Mouse (Mus musculus): ENCODE data around the gene Olfr294. TPM values are rescaled to one million over a fixed set of nuclear protein-coding genes. Genes with fewer than 3 reads are reported as not detected.

Olfr294 gene
- polyA plus RNA-seq (2016; fragmentation: Nextera tagmentation; extraction: Ambion mirVana) = not detected in 2 replicates

- Histone ChIP-seq H3K4me2 (no peak within 1 kb of the TSS), H3K4me3 (no peak within 1 kb of the TSS), H3K9me3 (replicated peaks) (no peaks in the 10 kb centered on the region), H3K36me3 (no peaks in the 10 kb centered on the region), H3K9ac (no peak within 1 kb of the TSS), H3K27ac (no peak within 1 kb of the TSS), H3K4me1 (no peaks in the 10 kb centered on the region), H3K27me3 (replicated peaks) (no peaks in the 10 kb centered on the region)
- no peak for ATAC-seq
- 49% methylated on average over 2 of the region's 2 CpGs for WGBS (ENCODE audit: insufficient replicate concordance)
These were observed at the start of gene Olfr294 for GRCm38 (mm10) chr7:86616543-86616942. TSS of gene Olfr294 (minus strand) at chr7:86616643.

- Histone ChIP-seq H3K9me3 (replicated peaks) (no peaks in the 10 kb centered on the region), H3K4me3 (no peak within 1 kb of the TSS), H3K4me2 (no peak within 1 kb of the TSS), H3K4me1 (no peaks in the 10 kb centered on the region), H3K36me3 (no peaks in the 10 kb centered on the region), H3K9ac (no peak within 1 kb of the TSS), H3K27ac (no peak within 1 kb of the TSS), H3K27me3 (replicated peaks) (no peaks in the 10 kb centered on the region)
- ATAC-seq = no peak
- WGBS (ENCODE audit: insufficient replicate concordance) = 76% methylated on average over 4 of the region's 4 CpGs
These were observed 32.3 kb upstream of the Olfr294 start, which contains the start of gene Olfr293 for GRCm38 (mm10) chr7:86648761-86649160. TSS of gene Olfr293 (plus strand) at chr7:86649061.

GRCm38 (mm10) chr7:86583562-86583961, 32.9 kb downstream of the Olfr294 start, which contains the start of gene Olfr295:
TSS of gene Olfr295 (plus strand) at chr7:86583862.
- H3K9me3 ChIP-seq (replicated peaks) = no peaks in the 10 kb centered on the region
- no peaks in the 10 kb centered on the region for H3K36me3 ChIP-seq
- ATAC-seq = no peak
- WGBS (ENCODE audit: insufficient replicate concordance) = 68% methylated on average over 2 of the region's 2 CpGs
- no peak within 1 kb of the TSS for H3K9ac ChIP-seq
- H3K4me1 ChIP-seq = no peaks in the 10 kb centered on the region
- H3K4me2 ChIP-seq = no peak within 1 kb of the TSS
- no peak within 1 kb of the TSS for H3K4me3 ChIP-seq
- no peak within 1 kb of the TSS for H3K27ac ChIP-seq
- H3K27me3 ChIP-seq (replicated peaks) = no peaks in the 10 kb centered on the region

Other genes starting within 250 kb of the Olfr294 start
- not detected in 2 replicates for gene Olfr305, start 249.7 kb downstream of the Olfr294 start, polyA plus RNA-seq (2016; fragmentation: Nextera tagmentation; extraction: Ambion mirVana)
- not detected in 2 replicates for gene Olfr304, start 230.0 kb downstream of the Olfr294 start, polyA plus RNA-seq (2016; fragmentation: Nextera tagmentation; extraction: Ambion mirVana)
- not detected in 2 replicates for gene Olfr303, start 218.9 kb downstream of the Olfr294 start, polyA plus RNA-seq (2016; fragmentation: Nextera tagmentation; extraction: Ambion mirVana)
- gene Olfr301, start 212.8 kb downstream of the Olfr294 start, polyA plus RNA-seq (2016; fragmentation: Nextera tagmentation; extraction: Ambion mirVana) = not detected in 2 replicates
- gene Olfr299, start 156.7 kb downstream of the Olfr294 start, polyA plus RNA-seq (2016; fragmentation: Nextera tagmentation; extraction: Ambion mirVana) = not detected in 2 replicates
- gene Olfr298, start 124.2 kb downstream of the Olfr294 start, polyA plus RNA-seq (2016; fragmentation: Nextera tagmentation; extraction: Ambion mirVana) = not detected in 2 replicates
- gene Olfr297, start 96.7 kb downstream of the Olfr294 start, polyA plus RNA-seq (2016; fragmentation: Nextera tagmentation; extraction: Ambion mirVana) = not detected in 2 replicates
- gene Olfr295, start 32.8 kb downstream of the Olfr294 start, polyA plus RNA-seq (2016; fragmentation: Nextera tagmentation; extraction: Ambion mirVana) = not detected in 2 replicates
- not detected in 2 replicates for gene Olfr293, start 32.4 kb upstream of the Olfr294 start, polyA plus RNA-seq (2016; fragmentation: Nextera tagmentation; extraction: Ambion mirVana)
- gene Olfr292, start 71.7 kb upstream of the Olfr294 start, polyA plus RNA-seq (2016; fragmentation: Nextera tagmentation; extraction: Ambion mirVana) = not detected in 2 replicates
- gene Folh1, start 159.3 kb upstream of the Olfr294 start, polyA plus RNA-seq (2016; fragmentation: Nextera tagmentation; extraction: Ambion mirVana) = not detected in 2 replicates
- gene Vmn2r77, start 178.4 kb upstream of the Olfr294 start, polyA plus RNA-seq (2016; fragmentation: Nextera tagmentation; extraction: Ambion mirVana) = not detected in 2 replicates

Measured in liver, embryonic 12.5 days (tissue).